Mouse (Mus musculus) heart, embryonic 12.5 days (tissue): ENCODE results near the gene Fam19a1. TPM values are rescaled to one million over a fixed set of nuclear protein-coding genes. Genes with fewer than 3 reads are reported as not detected.

Experiments
- ATAC-seq: fragments of 200-750 bp; cut with Nextera tagmentation; 2 replicates; pipeline ENCODE4 v1.8.0; 2017; ENCODE audit warnings: moderate TSS enrichment, moderate library complexity; ENCODE audit not compliant: insufficient number of reproducible peaks, low FRiP score
- H3K27ac ChIP-seq: fragments of 300-500 bp; sonication (generic); 2 replicates; pipeline ENCODE4 v1.5.1; 2016; ENCODE audit warnings: mild to moderate bottlenecking, moderate library complexity; ENCODE audit not compliant: poor library complexity, severe bottlenecking
- H3K27me3 ChIP-seq: fragments of 300-500 bp; sonication (generic); replicated peaks from 2 replicates; pipeline ENCODE4 v1.6.1; 2016; ENCODE audit warnings: mild to moderate bottlenecking, moderate library complexity
- H3K36me3 ChIP-seq: fragments of 300-500 bp; sonication (generic); 2 replicates; pipeline ENCODE4 v1.6.1; 2016; ENCODE audit warnings: mild to moderate bottlenecking, moderate library complexity
- H3K4me1 ChIP-seq: fragments of 300-500 bp; sonication (generic); replicated peaks from 2 replicates; pipeline ENCODE4 v1.6.1; 2016; ENCODE audit warnings: mild to moderate bottlenecking
- H3K4me2 ChIP-seq: fragments of 300-500 bp; sonication (generic); 2 replicates; pipeline ENCODE4 v1.6.1; 2016; ENCODE audit warnings: mild to moderate bottlenecking, moderate library complexity
- H3K4me3 ChIP-seq: fragments of 300-500 bp; sonication (generic); 2 replicates; pipeline ENCODE4 v1.5.1; 2016; ENCODE audit warnings: mild to moderate bottlenecking
- H3K9ac ChIP-seq: fragments of 300-500 bp; sonication (generic); 2 replicates; pipeline ENCODE4 v1.6.1; 2016; ENCODE audit warnings: mild to moderate bottlenecking, moderate library complexity
- H3K9me3 ChIP-seq: fragments of 300-500 bp; sonication (generic); replicated peaks from 2 replicates; pipeline ENCODE4 v1.6.1; 2016; ENCODE audit warnings: mild to moderate bottlenecking, moderate library complexity
- WGBS: fragments of 180-500 bp; shearing (Covaris S2); methylation state at CpG from one replicate; pipeline ENCODE4 v1.1.7; 2016; 5-methylcytosine and 5-hydroxymethylcytosine counted together
- polyA plus RNA-seq: library from polyadenylated mRNA; unstranded; fragments of >200 nt; fragmentation: Nextera tagmentation; extraction: Ambion mirVana; gene quantifications from 2 replicates; pipeline ENCODE4 v1.2.1, GENCODE M21; 2016

Fam19a1 gene
- polyA plus RNA-seq: 0.27 and 0.39 TPM in 2 replicates

- WGBS: 33% methylated on average over 6 of the region's 6 CpGs
- H3K4me3 ChIP-seq: no peak within 1 kb of the TSS
- ATAC-seq: no peak
These were observed at the start of gene Fam19a1 for GRCm38 (mm10) chr6:96112854-96113253. Gene Fam19a1 (plus strand): TSS chr6:96113154.

GRCm38 (mm10) chr6:96071080-96071479 is 41.9 kb upstream of the Fam19a1 start:
- Histone ChIP-seq H3K4me1 (no peaks in the 10 kb centered on the region), H3K9me3 (no peaks in the 10 kb centered on the region), H3K4me3 (no peak overlapping the region), H3K27me3 (no peaks in the 10 kb centered on the region), H3K9ac (no peak overlapping the region), H3K4me2 (no peak overlapping the region), H3K36me3 (no peaks in the 10 kb centered on the region), H3K27ac (no peak overlapping the region)
- 63% methylated on average over 4 of the region's 4 CpGs for WGBS
- ATAC-seq: no peak

More at GRCm38 (mm10) chr6:96112854-96113253, at the start of gene Fam19a1:
- no peaks in the 10 kb centered on the region for H3K36me3 ChIP-seq
- no peaks in the 10 kb centered on the region for H3K9me3 ChIP-seq
- no peak within 1 kb of the TSS for H3K27ac ChIP-seq
- no peaks in the 10 kb centered on the region for H3K4me1 ChIP-seq
- H3K9ac ChIP-seq: no peak within 1 kb of the TSS
- peak within 1 kb of the TSS; percentile 20 for H3K4me2 ChIP-seq
- H3K27me3 ChIP-seq: peaks cover 4% of the 10 kb centered on the region; the same call in 1 of the 2 replicates

GRCm38 (mm10) chr6:96071567-96071966 is 41.4 kb upstream of the Fam19a1 start:
- no peaks in the 10 kb centered on the region for H3K36me3 ChIP-seq
- no peak overlapping the region for H3K4me2 ChIP-seq
- no peak overlapping the region for H3K4me3 ChIP-seq
- H3K27ac ChIP-seq: no peak overlapping the region
- ATAC-seq: no peak
- no peak overlapping the region for H3K9ac ChIP-seq
- H3K27me3 ChIP-seq: no peaks in the 10 kb centered on the region
- H3K9me3 ChIP-seq: no peaks in the 10 kb centered on the region
- H3K4me1 ChIP-seq: no peaks in the 10 kb centered on the region

GRCm38 (mm10) chr6:96089961-96090360 is 23.0 kb upstream of the Fam19a1 start:
- H3K9me3 ChIP-seq: no peaks in the 10 kb centered on the region
- 70% methylated on average over 6 of the region's 6 CpGs for WGBS
- no peaks in the 10 kb centered on the region for H3K27me3 ChIP-seq
- no peak overlapping the region for H3K4me2 ChIP-seq
- H3K4me1 ChIP-seq: no peaks in the 10 kb centered on the region
- H3K9ac ChIP-seq: no peak overlapping the region
- no peak for ATAC-seq
- H3K36me3 ChIP-seq: no peaks in the 10 kb centered on the region
- no peak overlapping the region for H3K4me3 ChIP-seq
- H3K27ac ChIP-seq: no peak overlapping the region

- WGBS: 70% methylated on average over 1 of the region's 1 CpGs
- no peak overlapping the region for H3K9ac ChIP-seq
- no peak for ATAC-seq
- no peaks in the 10 kb centered on the region for H3K36me3 ChIP-seq
- no peak overlapping the region for H3K27ac ChIP-seq
- no peaks in the 10 kb centered on the region for H3K4me1 ChIP-seq
- H3K27me3 ChIP-seq: no peaks in the 10 kb centered on the region
- H3K4me3 ChIP-seq: no peak overlapping the region
- no peak overlapping the region for H3K4me2 ChIP-seq
- H3K9me3 ChIP-seq: no peaks in the 10 kb centered on the region
These were observed 19.2 kb upstream of the Fam19a1 start for GRCm38 (mm10) chr6:96093716-96094115.

- Histone ChIP-seq H3K4me3 (no peak overlapping the region), H3K4me1 (no peaks in the 10 kb centered on the region), H3K27me3 (no peaks in the 10 kb centered on the region), H3K36me3 (no peaks in the 10 kb centered on the region), H3K9ac (no peak overlapping the region), H3K4me2 (no peak overlapping the region), H3K9me3 (no peaks in the 10 kb centered on the region), H3K27ac (no peak overlapping the region)
- 74% methylated on average over 6 of the region's 6 CpGs for WGBS
- no peak for ATAC-seq
These were observed 14.7 kb upstream of the Fam19a1 start for GRCm38 (mm10) chr6:96098225-96098624.

- Histone ChIP-seq H3K27me3 (peaks cover 4% of the 10 kb centered on the region; the same call in 1 of the 2 replicates), H3K4me1 (no peaks in the 10 kb centered on the region), H3K27ac (no peak overlapping the region), H3K4me3 (no peak overlapping the region), H3K9me3 (no peaks in the 10 kb centered on the region), H3K4me2 (no peak overlapping the region), H3K9ac (no peak overlapping the region), H3K36me3 (no peaks in the 10 kb centered on the region)
- WGBS: 37% methylated on average over 1 of the region's 1 CpGs
- ATAC-seq: no peak
These were observed 1.3 kb upstream of the Fam19a1 start for GRCm38 (mm10) chr6:96111656-96112055.

- H3K4me2 ChIP-seq: no peak overlapping the region
- no peak for ATAC-seq
- no peak overlapping the region for H3K9ac ChIP-seq
- no peak overlapping the region for H3K27ac ChIP-seq
- no peak overlapping the region for H3K4me3 ChIP-seq
- H3K9me3 ChIP-seq: no peaks in the 10 kb centered on the region
- H3K27me3 ChIP-seq: peaks cover 4% of the 10 kb centered on the region; the same call in 1 of the 2 replicates
- WGBS: 16% methylated on average over 1 of the region's 1 CpGs
- H3K4me1 ChIP-seq: no peaks in the 10 kb centered on the region
- H3K36me3 ChIP-seq: no peaks in the 10 kb centered on the region
These were observed 1.2 kb downstream of the Fam19a1 start for GRCm38 (mm10) chr6:96114151-96114550.

GRCm38 (mm10) chr6:96116148-96116533 is 3.2 kb downstream of the Fam19a1 start:
- Histone ChIP-seq H3K27me3 (peaks cover 4% of the 10 kb centered on the region; the same call in 1 of the 2 replicates), H3K36me3 (no peaks in the 10 kb centered on the region), H3K27ac (no peak overlapping the region), H3K9ac (peak overlapping the region; percentile 64), H3K4me1 (no peaks in the 10 kb centered on the region), H3K4me2 (peak overlapping the region; percentile 98), H3K4me3 (peak overlapping the region; percentile 74), H3K9me3 (no peaks in the 10 kb centered on the region)
- ATAC-seq: no peak
- 20% methylated on average over 6 of the region's 6 CpGs for WGBS

- ATAC-seq: peak; percentile 42; the same call in 1 of the 2 replicates
- Histone ChIP-seq H3K4me1 (no peaks in the 10 kb centered on the region), H3K27ac (no peak overlapping the region), H3K9me3 (no peaks in the 10 kb centered on the region), H3K9ac (peak overlapping the region; percentile 64), H3K4me3 (peak overlapping the region; percentile 74), H3K4me2 (peak overlapping the region; percentile 98), H3K27me3 (peaks cover 4% of the 10 kb centered on the region; the same call in 1 of the 2 replicates), H3K36me3 (no peaks in the 10 kb centered on the region)
- WGBS: 1% methylated on average over 32 of the region's 32 CpGs
These were observed 3.7 kb downstream of the Fam19a1 start for GRCm38 (mm10) chr6:96116534-96117272.

- no peak overlapping the region for H3K27ac ChIP-seq
- H3K4me2 ChIP-seq: no peak overlapping the region
- no peaks in the 10 kb centered on the region for H3K4me1 ChIP-seq
- no peak overlapping the region for H3K4me3 ChIP-seq
- WGBS: 83% methylated on average over 1 of the region's 1 CpGs
- no peaks in the 10 kb centered on the region for H3K9me3 ChIP-seq
- no peaks in the 10 kb centered on the region for H3K36me3 ChIP-seq
- no peaks in the 10 kb centered on the region for H3K27me3 ChIP-seq
- no peak overlapping the region for H3K9ac ChIP-seq
- ATAC-seq: no peak
These were observed 30.4 kb downstream of the Fam19a1 start for GRCm38 (mm10) chr6:96143326-96143725.

- WGBS: 86% methylated on average over 13 of the region's 13 CpGs
- ATAC-seq: no peak
- Histone ChIP-seq H3K36me3 (no peaks in the 10 kb centered on the region), H3K4me1 (no peaks in the 10 kb centered on the region), H3K4me3 (no peak overlapping the region), H3K27ac (no peak overlapping the region), H3K4me2 (no peak overlapping the region), H3K9ac (no peak overlapping the region), H3K27me3 (no peaks in the 10 kb centered on the region), H3K9me3 (no peaks in the 10 kb centered on the region)
These were observed 52.4 kb downstream of the Fam19a1 start for GRCm38 (mm10) chr6:96165403-96165802.
